Mouse (Mus musculus) thymus, postnatal 25 days (tissue): ENCODE data around the gene Cradd.

Experiments
- DNase-seq: peaks from one replicate; pipeline ENCODE4 v3.0.0; 2022

The Cradd gene

DNA sequence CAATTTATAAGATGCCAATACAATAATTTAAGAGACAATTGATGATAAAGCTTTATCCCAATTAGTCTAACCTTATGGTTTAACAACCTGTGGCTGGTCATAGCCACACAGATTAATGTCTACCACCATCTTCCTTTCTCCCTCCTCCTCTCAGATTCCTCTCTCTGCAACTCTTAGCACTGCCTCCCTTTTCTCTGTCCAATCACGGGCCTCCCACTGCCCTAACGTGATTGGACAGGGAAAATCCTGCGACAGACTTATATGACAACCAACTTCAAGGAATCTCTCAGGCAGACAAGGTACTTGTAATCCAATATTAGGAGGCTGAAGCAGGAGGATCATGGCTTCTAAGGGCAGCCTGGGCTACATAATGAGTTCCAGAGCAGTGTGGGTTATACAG, 8.7 kb upstream of the Cradd start:
- no peak for DNase-seq

DNA sequence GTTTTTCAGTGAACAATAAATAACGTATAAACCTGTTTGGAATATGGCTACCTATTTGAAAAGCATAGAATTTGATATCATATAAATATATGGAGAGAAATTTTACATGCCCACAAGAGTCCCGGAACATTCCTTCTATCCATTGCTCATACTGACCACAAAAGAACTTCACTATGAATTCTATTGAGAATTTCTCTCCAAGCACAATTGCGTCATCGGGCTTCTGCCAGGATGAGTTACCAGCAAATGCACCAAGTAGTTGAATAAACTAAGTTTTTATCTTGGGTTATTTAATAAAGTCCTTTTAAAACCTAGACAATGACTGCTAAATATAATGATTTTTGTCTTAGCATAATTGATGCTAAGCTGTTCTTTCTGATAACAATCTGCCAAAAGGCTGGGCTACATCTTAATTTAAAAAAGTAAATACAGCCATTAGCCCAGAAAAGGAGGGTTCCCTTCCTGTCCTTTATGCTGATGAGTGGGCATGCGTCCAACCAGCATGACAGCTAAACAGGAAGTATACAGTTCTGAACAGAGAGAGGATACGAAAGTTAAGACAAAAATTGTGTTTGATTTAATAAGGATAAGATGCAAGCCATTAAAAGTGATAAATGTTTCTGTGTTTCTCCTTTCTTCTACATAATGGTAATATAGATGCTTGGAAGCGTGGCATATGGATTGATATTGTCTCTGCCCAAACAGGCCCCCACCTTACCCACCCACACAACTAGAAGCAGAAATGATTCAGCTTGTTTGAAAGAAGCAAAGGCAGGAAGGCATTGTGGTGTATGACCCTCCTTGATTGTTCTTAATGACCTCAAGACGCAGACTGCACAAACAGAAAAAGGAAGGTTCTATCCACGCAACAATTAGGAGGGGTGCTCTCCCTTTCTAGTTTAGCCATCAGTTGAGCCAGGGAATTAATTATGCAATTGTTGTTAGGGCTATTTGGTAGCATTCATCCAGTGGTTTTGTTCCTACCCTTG, 6.7 kb upstream of the Cradd start:
- no peak for DNase-seq

DNA sequence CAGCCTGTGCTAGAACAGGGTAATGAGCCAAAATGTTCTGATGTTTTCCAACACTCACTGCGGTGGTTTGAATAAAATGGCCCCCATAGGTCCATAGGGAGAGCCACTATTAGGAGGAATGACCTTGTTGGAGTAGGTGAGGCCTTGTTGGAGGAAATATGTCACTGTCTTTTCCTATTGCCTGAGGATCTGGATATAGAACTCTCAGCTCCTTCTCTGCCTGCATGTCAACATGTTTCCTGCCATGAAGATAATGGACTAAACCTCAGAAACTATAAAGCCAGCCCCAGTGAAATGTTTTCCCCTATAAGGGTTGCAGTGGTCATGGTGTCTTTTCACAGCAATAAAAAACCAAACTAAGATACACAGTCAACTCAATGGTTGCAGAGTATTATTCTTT, 6.0 kb upstream of the Cradd start:
- no peak for DNase-seq

DNA sequence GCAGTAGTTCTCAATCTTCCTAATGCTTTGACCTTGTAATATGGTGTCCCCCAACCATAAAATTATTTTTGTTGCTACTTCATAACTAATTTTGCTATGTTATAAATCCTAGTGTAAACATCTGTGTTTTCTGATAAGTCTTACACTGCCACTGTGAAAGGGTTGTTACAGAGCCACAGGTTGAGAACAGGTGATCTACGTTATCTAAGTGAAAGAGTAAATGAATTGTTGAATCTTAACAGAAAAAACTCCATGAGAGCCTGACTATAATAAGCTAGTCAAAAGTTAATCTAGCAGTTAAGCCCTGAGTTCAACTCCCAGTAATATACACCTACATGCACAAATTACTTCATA, 322 bp upstream of the Cradd start:
- no peak for DNase-seq

DNA sequence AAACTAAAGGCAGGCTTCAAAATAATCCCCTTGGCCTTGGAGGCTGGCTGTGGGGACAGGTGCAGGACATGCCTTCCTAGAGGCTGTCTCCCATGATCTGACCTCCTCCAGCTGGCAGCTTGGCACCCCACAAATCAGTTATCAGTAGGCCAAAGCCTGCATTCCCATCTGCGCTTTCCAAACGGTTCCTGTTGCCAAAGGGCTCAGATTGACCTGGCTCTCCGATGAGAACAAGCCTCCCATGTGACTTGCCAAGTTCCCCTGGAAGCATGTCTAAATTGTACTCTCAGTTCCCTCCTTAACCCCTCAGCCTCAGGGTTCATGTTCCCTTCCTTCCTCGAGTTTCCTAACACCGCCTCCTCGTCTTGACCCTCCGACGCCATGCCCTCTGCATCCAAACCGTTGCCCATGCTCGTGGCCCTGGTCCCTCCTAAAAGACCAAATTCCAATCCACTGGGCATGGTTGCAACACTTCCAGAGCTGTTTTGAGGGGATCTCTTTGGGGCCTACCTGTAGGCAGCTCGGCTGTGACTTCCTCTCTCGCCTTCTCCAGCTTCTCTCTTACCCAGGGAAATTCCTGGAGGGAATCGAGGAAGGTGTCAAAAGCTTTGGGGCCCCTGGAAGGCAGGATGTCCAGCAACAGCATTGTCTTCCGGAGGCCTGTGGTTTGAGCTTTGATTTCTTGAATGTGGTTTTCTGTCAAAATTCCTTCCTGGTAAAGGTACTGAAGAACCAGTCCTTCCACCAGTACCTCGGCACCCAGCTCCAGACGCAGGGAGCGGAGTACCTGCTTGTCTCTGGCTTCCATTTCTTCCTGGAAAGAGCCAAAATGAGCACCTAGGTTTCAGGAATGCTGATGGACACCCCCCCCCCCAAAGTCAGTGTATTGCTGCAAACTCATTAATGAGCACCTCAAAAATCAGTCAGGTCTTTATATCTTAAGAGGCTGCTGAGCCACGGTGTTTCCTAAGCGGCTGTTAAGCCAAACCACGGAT, 1.6 kb downstream of the Cradd start:
- no peak for DNase-seq

DNA sequence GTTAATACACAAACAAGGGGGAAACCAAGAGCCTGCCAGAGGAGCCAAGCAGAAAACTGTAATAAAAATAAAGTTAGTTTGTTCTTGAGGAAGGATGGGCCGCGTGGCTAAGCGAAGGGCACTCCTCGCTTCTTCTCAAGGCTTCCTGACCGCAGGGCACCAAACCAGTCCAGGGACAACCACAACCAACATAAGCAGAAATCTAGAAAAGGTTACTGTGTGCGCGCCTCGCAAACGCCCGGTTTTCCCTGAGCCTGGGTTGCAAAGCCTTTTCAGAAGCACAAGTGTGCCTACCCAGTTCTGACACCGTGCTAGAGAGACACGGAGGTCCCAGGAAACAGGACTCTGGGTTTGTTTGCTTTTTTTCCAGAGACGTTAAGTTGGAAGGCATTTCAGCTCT, 4.9 kb downstream of the Cradd start:
- no peak for DNase-seq

DNA sequence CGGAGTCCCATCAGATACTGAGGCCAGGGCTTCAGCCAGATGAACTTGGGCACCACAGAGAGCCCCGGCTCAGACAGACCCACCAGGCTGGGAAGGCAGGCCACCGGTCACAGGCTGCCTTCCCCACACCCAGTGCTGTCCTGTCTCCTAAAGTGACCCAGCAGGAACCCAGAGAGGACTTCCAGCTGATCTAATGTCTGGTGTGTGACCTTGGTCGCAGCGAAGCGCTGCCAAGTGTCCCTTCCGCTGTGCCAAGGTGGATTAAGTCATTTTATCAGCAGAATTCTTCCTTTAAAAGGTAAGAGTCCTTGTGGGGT, 5.6 kb downstream of the Cradd start:
- no peak for DNase-seq

DNA sequence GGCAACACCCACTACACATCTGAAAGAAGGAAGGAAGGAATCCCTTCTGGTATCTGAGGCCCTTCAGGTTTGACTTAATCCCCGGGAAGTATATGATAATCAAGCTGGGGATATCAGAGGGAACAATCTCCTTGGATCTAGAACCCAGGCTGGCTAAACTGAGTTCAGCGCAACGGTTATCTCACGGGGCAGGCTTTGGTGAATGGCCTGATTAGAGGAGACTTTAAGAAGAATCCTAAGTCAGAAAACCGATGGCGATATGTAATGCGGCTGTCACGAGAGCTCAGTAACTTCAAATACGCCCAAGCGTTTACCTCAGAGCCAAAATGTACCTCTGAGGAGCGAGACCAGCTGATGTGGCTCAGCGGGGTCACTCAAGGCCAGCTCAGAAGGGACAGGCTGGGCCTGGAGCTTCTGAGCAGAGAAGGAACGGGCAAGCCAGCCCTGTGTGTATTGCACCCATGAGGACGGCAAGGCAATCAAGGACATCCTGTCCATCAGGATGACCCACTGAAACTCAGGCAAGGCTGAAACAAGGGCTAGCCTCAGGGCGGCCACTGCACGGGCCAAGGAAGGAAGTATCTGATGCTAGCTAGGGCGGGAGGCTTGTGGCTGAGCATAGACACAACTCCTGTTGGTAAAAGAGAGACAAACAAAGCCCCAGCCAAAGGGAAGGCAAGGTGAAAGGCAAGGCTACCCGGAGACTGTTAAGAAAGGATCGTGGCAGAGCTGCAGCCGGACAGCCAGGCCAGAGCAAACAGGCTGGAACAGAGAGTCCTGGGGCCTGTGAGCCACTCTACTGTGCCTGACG, 6.1 kb downstream of the Cradd start:
- no peak for DNase-seq

DNA sequence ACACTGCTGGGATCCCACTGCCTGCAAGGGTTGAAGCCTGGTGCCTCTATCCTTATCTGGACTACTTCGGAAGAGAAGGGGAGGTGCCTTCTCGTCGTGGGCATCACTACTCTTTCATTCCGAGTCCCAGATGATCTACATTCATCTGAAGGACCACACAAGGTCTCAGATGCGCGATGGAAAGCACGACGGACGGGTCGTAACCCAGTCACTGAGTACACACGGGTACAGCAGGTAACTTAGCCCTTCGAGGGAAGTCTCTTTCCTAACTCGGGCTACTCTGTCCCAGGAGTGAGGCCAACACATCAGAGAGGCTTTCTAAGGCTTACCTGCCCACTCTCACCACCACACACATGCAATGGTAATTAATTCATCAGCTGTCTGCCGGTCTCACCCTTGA, 6.8 kb downstream of the Cradd start:
- no peak for DNase-seq

DNA sequence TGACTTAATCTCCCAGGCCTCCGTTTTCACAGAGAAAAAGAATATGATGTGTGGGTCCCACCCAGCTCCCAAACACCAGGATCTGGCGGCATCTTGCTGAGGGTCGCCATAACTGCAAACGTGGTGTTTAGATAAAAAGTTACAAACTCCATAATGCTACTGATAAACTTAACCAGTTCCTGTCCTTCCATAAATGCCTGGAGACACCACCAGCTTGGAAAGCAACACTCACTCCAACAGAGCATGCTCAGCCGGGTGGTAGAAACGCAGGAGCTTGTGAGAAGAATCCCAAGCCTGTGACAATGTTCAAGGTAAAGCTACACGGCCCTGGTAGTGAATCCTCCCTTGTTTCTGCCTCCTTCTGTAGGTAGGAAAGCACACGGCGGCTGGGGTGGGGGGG, 7.3 kb downstream of the Cradd start:
- DNase-seq: no peak

DNA sequence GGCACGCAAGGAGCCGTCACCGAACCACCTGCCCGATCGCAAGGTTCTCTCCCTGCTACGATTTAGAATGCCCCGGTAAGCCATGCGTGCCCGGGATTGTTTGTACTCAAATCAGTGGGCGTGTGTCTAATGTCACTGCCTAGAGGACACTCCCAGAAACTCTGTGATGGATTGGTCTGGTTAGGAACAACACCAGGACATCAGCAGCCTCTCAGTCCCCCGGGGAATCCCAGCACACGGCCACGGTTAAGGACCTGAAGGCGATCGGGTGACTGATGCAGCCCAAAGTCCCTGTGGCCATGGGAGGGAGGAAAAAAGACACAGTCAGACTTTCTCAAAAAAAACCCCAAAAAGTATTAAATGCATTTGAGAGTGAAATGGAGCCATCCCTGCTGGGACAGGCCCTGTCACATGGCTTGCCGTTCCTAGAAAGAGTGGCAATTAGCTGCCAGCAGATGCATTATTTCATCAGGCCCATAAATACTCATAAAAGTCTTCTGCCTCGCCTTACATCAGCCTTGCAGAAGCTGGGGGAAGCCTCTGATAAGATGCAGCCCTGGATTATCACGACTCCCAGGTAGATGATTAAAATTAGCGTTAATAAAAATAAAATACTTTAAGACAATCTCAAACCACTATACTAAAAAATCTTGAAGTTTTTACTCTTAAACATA, 8.0 kb downstream of the Cradd start:
- no peak for DNase-seq

DNA sequence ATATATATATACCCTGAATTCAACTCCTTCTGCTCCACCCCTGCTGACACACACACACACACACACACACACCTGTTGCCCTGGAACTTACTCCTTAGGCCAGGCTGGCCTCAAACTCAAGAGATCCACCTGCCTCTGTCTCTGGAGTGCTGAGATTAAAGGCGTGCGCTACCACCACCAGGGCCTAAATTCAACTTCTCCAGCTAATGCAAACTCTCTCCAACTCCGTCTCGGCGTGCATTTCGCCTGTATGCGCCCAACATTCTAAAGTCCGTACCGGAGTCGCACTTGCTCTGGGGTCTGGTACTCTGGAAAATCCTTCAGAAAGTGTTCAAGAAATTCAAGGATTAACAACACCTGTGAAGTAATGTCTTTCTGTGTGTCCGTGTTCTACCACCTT, 8.6 kb downstream of the Cradd start:
- no peak for DNase-seq

DNA sequence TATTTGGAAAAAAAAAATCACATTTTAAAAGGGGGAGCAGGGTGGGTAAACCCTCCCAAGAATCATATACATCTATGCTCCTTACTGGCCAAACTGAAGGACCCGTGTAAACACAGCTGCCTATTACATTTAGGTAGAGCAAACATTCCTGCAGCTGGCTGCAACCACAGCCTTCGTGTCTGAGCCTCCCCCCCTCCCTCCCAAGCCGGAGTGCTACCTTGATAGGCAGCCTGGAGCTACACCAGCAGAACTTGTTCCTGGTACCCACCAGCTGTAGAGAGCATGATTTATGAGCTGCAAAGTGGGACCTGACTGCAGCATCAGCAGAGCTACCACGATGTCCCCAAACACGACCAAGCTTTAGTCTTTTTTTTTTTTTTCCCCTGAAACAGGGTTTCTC, 9.9 kb downstream of the Cradd start:
- peak; percentile 14 for DNase-seq

DNA sequence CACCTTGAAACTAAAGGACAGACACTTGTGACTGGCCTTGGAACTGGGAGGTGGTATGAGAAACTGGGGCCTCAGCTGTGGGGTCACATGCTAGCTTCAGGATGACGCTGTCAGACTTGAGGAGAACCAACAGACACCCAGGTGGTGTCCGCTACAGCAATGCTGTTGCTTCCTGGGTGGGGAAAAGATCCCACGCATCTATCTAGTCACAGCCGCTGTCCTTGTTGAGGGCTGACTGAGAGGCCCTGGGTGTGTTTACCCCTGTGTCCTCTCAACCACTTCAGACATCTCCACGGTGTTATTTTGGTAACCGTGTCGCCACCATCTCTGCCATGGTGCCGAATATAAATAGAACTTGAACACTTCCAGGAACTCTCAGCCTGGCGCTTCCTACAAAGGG, 10.4 kb downstream of the Cradd start:
- DNase-seq: peak; percentile 26

DNA sequence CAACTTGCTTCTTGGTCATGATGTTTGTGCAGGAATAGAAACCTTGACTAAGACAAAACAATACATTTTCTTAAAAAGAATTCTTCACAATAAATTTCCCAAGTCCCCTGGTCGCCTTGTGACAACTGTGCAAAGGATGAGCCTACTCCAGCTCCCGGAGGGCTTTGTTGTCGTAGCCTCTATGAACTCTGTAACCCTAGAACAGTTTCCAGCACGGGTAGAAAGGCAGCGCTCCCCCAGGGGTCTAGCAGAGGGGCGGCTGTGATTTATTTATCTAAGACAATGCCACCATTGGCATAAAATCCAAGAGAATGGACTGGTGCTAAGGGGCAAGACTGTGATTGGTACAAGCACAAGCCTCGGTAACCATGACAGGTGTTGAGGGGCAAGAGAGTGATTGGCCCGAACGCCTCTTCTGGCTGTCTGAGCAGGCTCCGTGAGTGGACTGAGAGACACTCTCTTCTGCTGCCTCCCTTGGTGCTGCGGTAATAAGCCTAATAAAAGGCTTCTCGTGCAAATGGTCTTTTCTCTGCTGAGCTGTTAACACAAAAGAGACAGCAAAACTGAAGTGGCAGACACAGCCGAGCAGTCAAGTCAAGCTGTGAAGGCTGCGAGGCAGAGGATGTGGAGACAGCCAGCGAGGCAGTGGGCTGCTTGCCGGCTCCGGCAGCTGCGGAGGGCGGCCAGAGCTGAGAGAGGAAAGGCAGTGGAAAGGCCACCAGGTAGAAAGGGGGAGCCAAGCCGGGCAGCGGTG, 13.1 kb downstream of the Cradd start:
- no peak for DNase-seq

DNA sequence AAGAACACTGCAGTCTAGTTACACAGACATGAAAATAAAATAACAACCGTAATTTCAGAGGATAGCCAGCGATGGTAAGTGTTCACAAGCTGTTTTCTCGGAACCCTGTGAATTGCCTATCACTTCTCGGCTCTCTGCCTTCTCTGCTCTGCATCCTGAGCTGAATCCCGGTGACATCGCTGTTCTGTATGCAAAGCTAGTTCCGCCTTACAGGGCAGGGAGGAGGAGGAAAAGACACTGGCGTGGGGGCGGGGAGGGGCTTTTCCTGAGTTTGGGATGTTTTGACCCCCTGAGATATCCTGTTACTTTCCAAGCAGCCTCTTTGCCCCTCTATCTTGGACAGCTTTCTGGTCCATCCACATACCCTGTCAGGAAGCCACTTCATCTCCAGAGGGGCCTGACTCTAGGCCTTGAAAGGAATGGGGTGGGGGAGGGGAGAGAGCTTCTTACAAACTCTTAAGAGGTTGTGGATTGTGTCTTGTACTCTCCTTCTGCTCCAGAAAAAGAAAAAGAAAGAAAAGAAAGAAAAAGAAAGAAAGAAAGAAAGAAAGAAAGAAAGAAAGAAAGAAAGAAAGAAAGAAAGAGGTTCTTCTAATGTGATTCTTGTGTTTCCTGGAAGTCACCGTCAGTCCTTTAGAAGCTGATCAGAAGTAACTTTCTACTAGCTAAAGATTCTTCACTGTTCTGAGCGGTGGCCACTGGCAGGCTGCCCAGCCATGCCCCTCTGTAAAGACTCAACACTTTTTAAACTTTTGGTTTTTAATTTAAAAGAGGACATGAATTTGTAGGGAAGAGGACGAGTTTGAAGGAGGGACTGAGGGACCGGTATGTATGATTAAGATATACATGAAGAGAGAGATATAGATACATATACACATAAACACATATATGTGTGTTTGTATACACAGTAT, 14.3 kb downstream of the Cradd start:
- DNase-seq: no peak

DNA sequence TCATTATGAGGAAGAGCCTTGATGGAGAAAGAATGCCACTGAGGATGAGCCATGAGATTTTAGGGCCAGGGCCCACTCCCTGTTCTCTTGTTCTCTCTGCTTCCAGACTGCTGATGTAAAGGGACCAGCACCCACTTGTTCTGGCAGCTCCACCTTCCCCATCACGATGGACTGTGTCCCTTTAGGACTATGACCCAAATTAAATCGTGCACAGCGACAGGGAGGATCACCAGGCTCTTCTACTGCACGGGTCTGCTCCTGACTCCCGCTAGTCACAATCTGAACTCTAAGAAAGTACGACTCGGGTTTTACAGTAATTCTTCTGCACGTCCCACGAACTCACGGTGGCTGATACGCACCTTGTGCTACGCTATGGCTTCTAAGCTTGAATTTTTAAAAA, 14.9 kb downstream of the Cradd start:
- DNase-seq: no peak

DNA sequence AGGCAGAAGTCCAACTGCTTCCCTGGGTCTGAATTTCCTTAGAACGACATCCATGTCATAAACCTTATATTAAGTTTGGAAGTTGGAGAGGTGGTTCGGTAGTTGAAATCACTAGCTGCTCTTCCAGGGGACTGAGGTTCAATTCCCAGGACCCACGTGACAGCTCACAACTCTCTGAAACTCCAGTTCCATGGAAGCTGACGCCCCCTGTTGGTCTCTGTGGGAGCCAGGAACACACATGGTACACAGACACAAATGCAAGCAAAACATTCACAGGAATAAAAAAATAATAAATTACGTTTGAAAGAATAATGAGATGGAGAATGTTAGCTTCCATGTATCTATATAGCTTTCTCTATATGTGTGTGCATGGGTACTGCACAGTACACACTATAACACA, 16.0 kb downstream of the Cradd start:
- no peak for DNase-seq

DNA sequence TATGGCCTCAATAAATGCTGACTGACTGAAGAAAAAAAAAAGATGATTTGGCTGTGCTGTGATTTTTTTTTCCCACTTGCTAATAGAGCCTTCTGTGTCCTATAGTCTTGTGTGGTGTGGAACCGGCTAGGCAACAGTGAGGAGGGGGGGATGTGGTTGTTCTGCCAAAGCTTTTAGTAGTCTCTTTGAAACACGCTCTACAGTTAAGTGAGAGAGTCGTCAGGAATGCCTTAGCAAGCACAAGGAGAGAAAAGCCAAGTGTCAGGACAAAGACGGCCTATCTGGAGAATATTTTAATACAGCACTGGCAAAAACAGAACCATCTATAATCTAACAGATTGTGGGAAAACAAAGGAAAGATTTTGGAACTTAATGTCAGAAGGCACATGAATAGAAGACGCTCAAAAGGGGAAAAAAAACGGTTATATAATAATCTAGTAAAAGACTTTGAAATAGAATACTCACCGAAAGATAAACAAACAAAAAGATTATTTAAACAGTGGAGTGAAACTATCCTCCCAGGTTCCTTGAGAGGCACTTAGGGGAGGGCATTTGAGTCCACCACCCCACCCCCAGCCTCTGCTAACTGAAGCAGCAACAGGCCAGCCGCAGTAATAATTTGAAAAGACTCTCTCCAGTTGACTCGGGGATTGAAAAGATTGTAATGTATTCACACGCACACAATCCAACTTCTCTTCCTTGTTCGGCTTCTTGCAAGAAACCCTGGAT, 16.9 kb downstream of the Cradd start:
- DNase-seq: no peak

DNA sequence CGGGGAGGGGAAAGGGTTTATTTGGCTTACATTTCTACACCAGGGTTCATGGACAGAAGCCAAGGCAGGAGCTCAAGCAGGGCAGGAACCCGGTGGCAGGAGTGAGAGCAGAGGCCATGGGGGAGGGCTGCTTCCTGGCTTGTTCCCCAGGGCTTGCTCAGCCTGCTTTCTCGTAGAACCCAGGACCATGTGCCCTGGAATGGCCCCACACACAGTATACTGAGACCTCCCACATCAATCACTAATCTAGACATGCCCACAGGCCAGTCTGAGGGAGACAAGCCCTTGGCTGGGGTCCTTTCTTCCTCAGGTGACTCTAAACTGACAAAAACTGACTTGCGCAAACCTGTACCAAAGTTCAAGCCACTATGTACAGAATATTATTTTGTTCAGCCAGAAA, 19.7 kb downstream of the Cradd start:
- DNase-seq: no peak
